Mouse (Mus musculus) bone marrow macrophage, adult 2 months (primary cell): ENCODE measurements around the gene Dkkl1. TPM values are rescaled to one million over a fixed set of nuclear protein-coding genes. Genes with fewer than 3 reads are reported as not detected.

Experiments used
- H3K27ac ChIP-seq: 2 replicates; pipeline ENCODE4 v1.5.1; 2012; ENCODE audit warnings: low read depth, low read length; ENCODE audit not compliant: insufficient read depth
- H3K4me1 ChIP-seq: 2 replicates; pipeline ENCODE4 v1.6.1; 2012; ENCODE audit warnings: low read length; ENCODE audit not compliant: control insufficient read depth, insufficient read depth
- H3K4me3 ChIP-seq: 2 replicates; pipeline ENCODE4 v1.5.1; 2012; ENCODE audit warnings: mild to moderate bottlenecking, low read length, moderate library complexity; ENCODE audit not compliant: insufficient read depth
- CTCF ChIP-seq: IDR thresholded peaks from 2 replicates; pipeline ENCODE4 v1.5.1; 2012; ENCODE audit warnings: low read depth, mild to moderate bottlenecking, low read length, moderate library complexity
- POLR2A ChIP-seq: IDR thresholded peaks from 2 replicates; pipeline ENCODE4 v1.6.1; 2012; ENCODE audit warnings: mild to moderate bottlenecking, low read depth, low read length, borderline replicate concordance
- polyA plus RNA-seq: library from polyadenylated mRNA; stranded (reverse); fragments of >200 nt; gene quantifications from 2 replicates; pipeline ENCODE4 v1.2.4, GENCODE M21; 2012; ENCODE audit not compliant: missing spikeins, insufficient read depth, insufficient read length

Gene Dkkl1
- polyA plus RNA-seq, 1 experiment: not detected

DNA sequence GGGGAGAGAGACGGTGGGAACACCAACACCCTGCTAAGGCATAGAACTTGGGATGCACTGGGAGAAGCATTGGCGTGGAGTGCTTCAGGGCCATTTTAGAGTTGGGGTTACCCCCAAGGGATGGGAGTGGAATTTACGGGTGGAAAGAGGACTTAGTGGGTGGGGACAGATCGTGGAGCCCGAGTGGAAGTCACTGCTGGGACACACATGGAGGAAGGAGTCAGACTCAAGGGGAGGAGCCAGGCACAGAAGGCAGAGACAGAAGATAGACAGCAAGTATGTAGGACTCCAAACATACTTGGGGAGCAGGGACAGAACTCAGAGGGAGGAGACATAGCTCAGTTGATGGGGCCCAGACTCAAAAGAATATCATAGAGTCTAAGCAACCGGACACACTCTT, 49.4 kb downstream of the Dkkl1 start:
- TF ChIP-seq POLR2A (no peak), CTCF (no peak; the same call in 1 of the 2 replicates)
- Histone ChIP-seq H3K4me1 (no peaks in the 10 kb centered on the region), H3K27ac (no peak overlapping the region), H3K4me3 (peak overlapping the region; percentile 51)

DNA sequence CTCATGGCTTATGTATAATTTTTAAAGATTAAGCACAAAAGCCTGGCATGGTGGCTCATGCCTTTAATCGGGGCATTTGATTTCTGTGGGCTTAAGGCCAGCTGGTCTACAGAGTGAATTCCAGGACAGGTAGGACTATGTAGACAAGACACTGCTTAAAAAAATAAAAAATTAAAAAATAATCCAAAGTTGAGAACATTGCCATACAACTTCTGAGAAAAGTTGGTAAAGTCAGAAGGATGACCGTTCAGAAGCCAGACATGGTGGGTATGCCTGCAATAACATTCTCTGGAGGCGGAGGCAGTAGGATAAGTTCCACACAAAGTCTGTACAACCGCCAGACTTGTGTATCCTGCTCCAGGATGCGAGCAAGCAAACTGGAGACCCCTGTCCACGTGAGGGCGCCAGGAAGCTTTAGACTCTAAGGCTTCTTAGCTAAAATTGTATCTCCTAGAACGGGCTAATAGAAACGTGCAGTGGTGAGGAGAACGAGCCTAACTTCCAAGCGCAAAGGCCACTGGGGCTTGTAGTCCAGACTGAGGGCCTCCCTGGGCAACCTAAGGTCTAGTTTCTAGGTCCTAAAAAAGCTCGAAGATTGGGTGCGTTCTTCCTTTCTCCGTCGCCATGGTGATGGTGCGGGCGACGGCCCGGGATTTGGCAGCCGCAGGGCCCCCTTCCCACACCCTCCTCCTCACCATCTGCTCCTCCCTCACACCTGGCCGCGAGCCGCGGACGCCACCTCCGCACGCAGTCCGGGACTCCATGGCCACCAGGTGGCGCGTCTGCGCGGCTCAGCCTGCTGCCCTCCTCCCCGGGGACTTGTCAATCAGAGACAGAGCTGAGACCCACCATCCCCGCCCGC, 50.1 kb downstream of the Dkkl1 start:
- H3K4me1 ChIP-seq: no peaks in the 10 kb centered on the region
- peak overlapping the region; percentile 51 for H3K4me3 ChIP-seq
- no peak overlapping the region for H3K27ac ChIP-seq
- peak; percentile 80 for TF ChIP-seq CTCF
- TF ChIP-seq POLR2A: no peak

DNA sequence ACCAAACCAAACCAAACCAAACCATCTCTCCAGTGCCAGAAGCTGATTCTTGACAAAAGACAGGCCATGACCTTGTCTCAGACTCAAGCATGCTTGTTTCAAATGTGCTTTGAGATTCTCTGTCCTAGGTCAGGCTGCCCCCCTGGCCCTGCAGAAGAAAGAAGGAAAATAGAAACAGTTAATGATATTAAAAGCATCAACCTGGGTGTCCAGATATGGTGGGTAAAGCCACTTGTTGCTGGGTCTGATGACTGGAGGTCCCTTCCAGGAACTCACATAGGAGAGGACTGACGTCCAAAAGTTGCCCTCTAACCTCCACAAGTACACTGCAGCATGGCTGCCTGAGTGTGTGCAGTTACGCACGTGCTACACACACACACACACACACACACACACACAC, 51.1 kb downstream of the Dkkl1 start:
- no peak overlapping the region for H3K27ac ChIP-seq
- TF ChIP-seq POLR2A (no peak), CTCF (no peak)
- no peak overlapping the region for H3K4me3 ChIP-seq
- no peaks in the 10 kb centered on the region for H3K4me1 ChIP-seq

DNA sequence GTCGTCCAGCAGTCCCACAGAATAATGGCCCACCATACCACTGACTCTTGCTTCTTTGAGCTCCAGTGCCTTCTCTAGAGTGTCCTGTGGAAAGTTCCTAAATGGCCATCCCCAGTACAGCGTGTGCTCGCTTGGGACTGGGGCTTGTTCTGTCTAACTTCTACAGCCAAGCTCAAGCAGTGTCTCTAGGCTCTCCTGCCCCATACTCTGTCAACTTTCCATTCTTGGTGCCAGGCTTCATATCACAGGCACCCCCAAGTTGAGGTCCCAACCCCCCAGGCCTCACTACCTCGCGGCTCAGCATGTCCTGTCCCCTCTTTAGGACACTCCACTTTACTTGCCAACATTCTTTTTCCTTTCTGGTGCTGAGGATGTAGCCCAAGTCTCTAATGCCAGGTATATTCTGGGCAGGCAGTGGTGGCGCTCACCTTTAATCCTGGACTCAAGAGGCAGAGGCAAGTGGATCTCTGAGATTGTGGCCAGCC, 51.6 kb downstream of the Dkkl1 start:
- Histone ChIP-seq H3K4me1 (no peaks in the 10 kb centered on the region), H3K4me3 (no peak overlapping the region), H3K27ac (no peak overlapping the region)
- TF ChIP-seq POLR2A (no peak), CTCF (no peak)

DNA sequence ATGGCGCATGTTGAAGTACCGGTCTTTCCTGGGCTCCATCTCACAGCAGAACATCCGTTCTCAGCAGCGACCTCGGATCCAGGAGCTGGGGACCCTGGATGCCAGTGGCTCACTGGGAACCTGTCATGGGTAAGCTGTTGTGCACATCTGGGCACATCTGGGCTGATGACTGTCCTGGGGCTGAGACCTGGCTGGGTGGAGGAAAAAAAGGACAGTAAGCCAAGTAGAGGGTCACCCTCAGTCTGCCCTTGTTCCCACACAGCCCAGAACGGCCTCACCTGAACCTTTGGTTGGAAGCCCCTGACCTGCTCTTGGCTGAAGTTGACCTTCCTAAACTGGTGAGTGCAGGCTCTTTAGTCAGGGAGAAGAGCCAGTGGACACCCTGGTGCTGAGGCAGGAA, 53.0 kb downstream of the Dkkl1 start:
- Histone ChIP-seq H3K4me3 (no peak overlapping the region), H3K4me1 (no peaks in the 10 kb centered on the region), H3K27ac (no peak overlapping the region)
- no peak for TF ChIP-seq POLR2A
- TF ChIP-seq CTCF: no peak

Other genes starting within 250 kb of the Dkkl1 start
- 0.99 and 2.3 TPM in 2 replicates for gene Cpt1c, start 237.3 kb downstream of the Dkkl1 start, polyA plus RNA-seq
- 54.4 and 61.6 TPM in 2 replicates for gene Prmt1, start 225.6 kb downstream of the Dkkl1 start, polyA plus RNA-seq
- gene Irf3, start 214.5 kb downstream of the Dkkl1 start, polyA plus RNA-seq: 91.0 and 94.7 TPM in 2 replicates
- 15.3 and 16.0 TPM in 2 replicates for gene Bcl2l12, start 213.4 kb downstream of the Dkkl1 start, polyA plus RNA-seq
- gene Scaf1, start 195.8 kb downstream of the Dkkl1 start, polyA plus RNA-seq: 44.3 and 47.3 TPM in 2 replicates
- 119 and 123 TPM in 2 replicates for gene Rras, start 194.2 kb downstream of the Dkkl1 start, polyA plus RNA-seq
- 19.3 and 22.5 TPM in 2 replicates for gene Prr12, start 159.3 kb downstream of the Dkkl1 start, polyA plus RNA-seq
- gene Nosip, start 149.7 kb downstream of the Dkkl1 start, polyA plus RNA-seq: 68.2 and 68.9 TPM in 2 replicates
- 22.9 and 23.6 TPM in 2 replicates for gene Prrg2, start 149.5 kb downstream of the Dkkl1 start, polyA plus RNA-seq
- 3.1 and 4.6 TPM in 2 replicates for gene Rcn3, start 119.9 kb downstream of the Dkkl1 start, polyA plus RNA-seq
- 149 and 150 TPM in 2 replicates for gene Fcgrt, start 108.3 kb downstream of the Dkkl1 start, polyA plus RNA-seq
- gene Rps11, start 87.7 kb downstream of the Dkkl1 start, polyA plus RNA-seq: 1,675 and 1,722 TPM in 2 replicates
- 1,569 and 1,898 TPM in 2 replicates for gene Rpl13a, start 83.4 kb downstream of the Dkkl1 start, polyA plus RNA-seq
- not detected in 2 replicates for gene Gm45713, start 75.9 kb downstream of the Dkkl1 start, polyA plus RNA-seq
- gene Flt3l, start 75.7 kb downstream of the Dkkl1 start, polyA plus RNA-seq: 28.2 and 30.8 TPM in 2 replicates
- 65.7 and 66.7 TPM in 2 replicates for gene Pih1d1, start 57.8 kb downstream of the Dkkl1 start, polyA plus RNA-seq
- 89.0 and 111 TPM in 2 replicates for gene Aldh16a1, start 57.6 kb downstream of the Dkkl1 start, polyA plus RNA-seq
- gene Slc17a7, start 48.2 kb downstream of the Dkkl1 start, polyA plus RNA-seq: not detected in 2 replicates
- not detected in 2 replicates for gene Gfy, start 32.6 kb downstream of the Dkkl1 start, polyA plus RNA-seq
- gene Pth2, start 31.2 kb downstream of the Dkkl1 start, polyA plus RNA-seq: not detected in 2 replicates
- 0.24 TPM in 1 of 2 replicates, not detected in the other for gene Ccdc155, start 7.3 kb downstream of the Dkkl1 start, polyA plus RNA-seq
- gene Tead2, start 3.6 kb upstream of the Dkkl1 start, polyA plus RNA-seq: 2.1 TPM in 1 of 2 replicates, not detected in the other
- gene Cd37, start 27.0 kb upstream of the Dkkl1 start, polyA plus RNA-seq: 238 and 243 TPM in 2 replicates
- gene Slc6a16, start 28.9 kb upstream of the Dkkl1 start, polyA plus RNA-seq: not detected in 2 replicates
- gene Slc6a21, start 65.4 kb upstream of the Dkkl1 start, polyA plus RNA-seq: not detected in 2 replicates
- gene Trpm4, start 121.6 kb upstream of the Dkkl1 start, polyA plus RNA-seq: 14.1 and 16.0 TPM in 2 replicates
- gene Hrc, start 123.1 kb upstream of the Dkkl1 start, polyA plus RNA-seq: not detected in 2 replicates
- gene Ppfia3, start 154.9 kb upstream of the Dkkl1 start, polyA plus RNA-seq: 1.6 and 1.8 TPM in 2 replicates
- gene Lin7b, start 158.4 kb upstream of the Dkkl1 start, polyA plus RNA-seq: 3.0 and 3.6 TPM in 2 replicates
- gene Snrnp70, start 183.6 kb upstream of the Dkkl1 start, polyA plus RNA-seq: 385 and 416 TPM in 2 replicates
- gene Kcna7, start 193.5 kb upstream of the Dkkl1 start, polyA plus RNA-seq: not detected in 2 replicates
- not detected in 2 replicates for gene Ntf5, start 201.5 kb upstream of the Dkkl1 start, polyA plus RNA-seq
- gene Lhb, start 208.7 kb upstream of the Dkkl1 start, polyA plus RNA-seq: not detected in 2 replicates
- gene Gys1, start 222.7 kb upstream of the Dkkl1 start, polyA plus RNA-seq: 12.8 and 14.3 TPM in 2 replicates
- 26.0 and 43.8 TPM in 2 replicates for gene Ruvbl2, start 225.9 kb upstream of the Dkkl1 start, polyA plus RNA-seq
- 18,510 and 20,120 TPM in 2 replicates for gene Ftl1, start 247.7 kb upstream of the Dkkl1 start, polyA plus RNA-seq